Mouse (Mus musculus) midbrain, embryonic 10.5 days (tissue): ENCODE measurements around the gene Spag7. TPM values are rescaled to one million over a fixed set of nuclear protein-coding genes. Genes with fewer than 3 reads are reported as not detected.

Source experiments
- DNase-seq: peaks from one replicate; pipeline ENCODE4 v3.0.0-alpha.2; 2017; ENCODE audit warnings: low spot score
- H3K27ac ChIP-seq: fragments of 300-500 bp; sonication (generic); replicated peaks from 2 replicates; pipeline ENCODE4 v1.5.1; 2016; ENCODE audit warnings: mild to moderate bottlenecking
- H3K27me3 ChIP-seq: fragments of 300-500 bp; sonication (generic); 2 replicates; pipeline ENCODE4 v1.6.1; 2016; ENCODE audit warnings: low read depth, mild to moderate bottlenecking; ENCODE audit not compliant: poor library complexity, severe bottlenecking
- H3K36me3 ChIP-seq: fragments of 300-500 bp; sonication (generic); 2 replicates; pipeline ENCODE4 v1.6.1; 2016; ENCODE audit warnings: mild to moderate bottlenecking, moderate library complexity
- H3K4me1 ChIP-seq: fragments of 300-500 bp; sonication (generic); 2 replicates; pipeline ENCODE4 v1.6.1; 2016
- H3K4me3 ChIP-seq: fragments of 300-500 bp; sonication (generic); 2 replicates; pipeline ENCODE4 v1.5.1; 2016; ENCODE audit warnings: mild to moderate bottlenecking, moderate library complexity
- H3K9me3 ChIP-seq: fragments of 300-500 bp; sonication (generic); replicated peaks from 2 replicates; pipeline ENCODE4 v1.6.1; 2016; ENCODE audit warnings: mild to moderate bottlenecking
- WGBS: fragments of 180-500 bp; shearing (Covaris S2); methylation state at CpG from one replicate; pipeline ENCODE4 v1.1.7; 2016; 5-methylcytosine and 5-hydroxymethylcytosine counted together
- polyA plus RNA-seq: library from polyadenylated mRNA; unstranded; fragments of >200 nt; fragmentation: Nextera tagmentation; extraction: Ambion mirVana; gene quantifications from 2 replicates; pipeline ENCODE4 v1.2.1, GENCODE M21; 2016

Spag7 gene
- polyA plus RNA-seq, 1 experiment from 2014 or later: 186 TPM

DNA sequence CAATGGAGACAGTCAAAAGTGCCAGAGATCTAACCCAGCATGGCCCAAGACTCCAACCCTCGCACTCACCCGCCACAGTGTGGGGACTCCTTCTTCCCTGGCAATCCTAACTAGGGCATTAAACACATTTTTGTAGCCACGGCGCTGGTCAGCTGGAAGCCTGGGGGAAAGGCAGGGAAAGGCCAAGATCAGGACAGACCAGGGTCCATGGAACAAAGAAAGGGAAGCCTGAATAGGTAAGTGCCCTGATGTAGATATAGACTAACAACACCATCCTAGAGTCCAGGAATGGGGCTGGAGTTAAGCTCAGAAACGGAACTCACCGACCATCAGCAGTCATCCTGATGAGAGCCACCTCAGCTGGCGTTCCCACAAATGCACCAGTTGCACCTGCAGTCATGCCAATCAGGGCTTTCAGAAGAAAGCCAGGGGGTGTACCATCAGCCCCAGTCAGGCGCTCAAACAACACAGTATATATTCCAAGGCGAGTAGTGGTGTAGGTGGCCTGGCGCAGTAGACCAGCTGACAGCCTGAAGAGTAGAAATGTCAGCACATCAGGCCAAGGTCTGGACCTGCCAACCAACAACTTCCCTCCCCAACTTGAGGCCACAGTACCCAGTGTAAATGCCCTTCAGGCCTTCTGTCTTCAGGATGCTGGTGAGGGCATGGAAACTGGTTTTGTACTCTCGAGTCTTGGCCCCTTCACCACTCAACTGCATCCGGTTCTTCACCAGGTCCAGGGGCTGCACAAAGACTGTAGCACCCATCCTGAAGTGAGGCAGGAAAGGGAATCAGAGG lies 23.6 kb downstream of the Spag7 start:
- Histone ChIP-seq H3K27ac (peak overlapping the region; percentile 95), H3K9me3 (no peaks in the 10 kb centered on the region), H3K27me3 (no peaks in the 10 kb centered on the region), H3K36me3 (peaks cover 58% of the 10 kb centered on the region), H3K4me1 (peaks cover 36% of the 10 kb centered on the region), H3K4me3 (peak overlapping the region; percentile 90)
- WGBS: 92% methylated on average over 12 of the region's 12 CpGs
- DNase-seq: no peak

DNA sequence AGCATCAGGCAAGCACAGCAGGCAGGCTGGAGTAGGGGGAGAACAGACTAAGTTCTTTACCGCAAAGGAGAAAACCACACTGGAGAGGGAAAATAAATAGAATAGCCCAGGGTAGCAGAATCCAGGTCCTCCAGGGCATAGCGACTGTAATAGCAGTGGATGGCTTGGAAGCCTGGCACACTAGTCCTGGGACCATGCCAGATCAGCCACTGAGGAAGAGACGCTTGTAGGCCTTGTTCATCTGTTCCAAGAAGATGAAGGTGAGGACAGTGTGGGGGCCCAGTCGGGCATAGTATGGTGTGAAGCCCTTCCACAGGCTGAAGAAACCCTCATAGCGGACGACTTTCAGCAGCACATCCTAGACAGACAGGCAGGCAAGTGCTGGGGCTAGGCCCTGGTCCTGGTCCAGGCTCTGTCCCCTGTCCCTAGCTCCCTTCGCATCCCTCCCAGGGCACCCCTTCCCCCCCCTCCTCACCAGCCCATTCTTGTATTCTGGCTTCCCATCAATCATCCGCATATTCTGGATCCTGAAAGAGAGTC lies 24.6 kb downstream of the Spag7 start:
- H3K27me3 ChIP-seq: no peaks in the 10 kb centered on the region
- no peak for DNase-seq
- H3K36me3 ChIP-seq: peaks cover 48% of the 10 kb centered on the region
- H3K27ac ChIP-seq: no peak overlapping the region
- no peaks in the 10 kb centered on the region for H3K9me3 ChIP-seq
- H3K4me1 ChIP-seq: peaks cover 35% of the 10 kb centered on the region
- peak overlapping the region; percentile 23 for H3K4me3 ChIP-seq
- 96% methylated on average over 8 of the region's 8 CpGs for WGBS

- Histone ChIP-seq H3K4me3 (no peak overlapping the region), H3K27me3 (no peaks in the 10 kb centered on the region), H3K27ac (no peak overlapping the region), H3K9me3 (no peaks in the 10 kb centered on the region), H3K4me1 (peaks cover 22% of the 10 kb centered on the region), H3K36me3 (peaks cover 33% of the 10 kb centered on the region)
- DNase-seq: no peak
- 90% methylated on average over 6 of the region's 6 CpGs for WGBS
These were observed 26.2 kb downstream of the Spag7 start for GRCm38 (mm10) chr11:70643051-70643450.

DNA sequence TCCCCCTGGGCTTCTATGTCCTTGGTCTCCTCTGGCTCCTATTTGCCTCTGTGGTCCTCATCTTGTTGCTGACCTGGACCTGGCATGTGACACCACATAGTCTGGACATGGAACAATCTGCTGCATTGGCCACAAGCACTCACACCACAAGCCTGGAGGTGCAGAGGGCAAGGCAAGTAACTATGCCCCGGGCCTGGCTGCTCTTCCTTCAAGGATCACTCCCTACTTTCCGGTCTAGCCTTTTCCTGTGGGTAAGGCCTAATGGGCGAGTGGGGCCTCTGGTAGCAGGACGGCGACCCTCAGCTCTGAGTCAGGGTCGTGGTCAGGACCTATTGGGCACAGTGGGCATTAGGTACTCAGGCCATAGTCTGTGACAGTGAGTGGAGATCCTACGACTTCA lies 28.0 kb downstream of the Spag7 start:
- no peak for DNase-seq
- H3K36me3 ChIP-seq: peaks cover 33% of the 10 kb centered on the region

DNA sequence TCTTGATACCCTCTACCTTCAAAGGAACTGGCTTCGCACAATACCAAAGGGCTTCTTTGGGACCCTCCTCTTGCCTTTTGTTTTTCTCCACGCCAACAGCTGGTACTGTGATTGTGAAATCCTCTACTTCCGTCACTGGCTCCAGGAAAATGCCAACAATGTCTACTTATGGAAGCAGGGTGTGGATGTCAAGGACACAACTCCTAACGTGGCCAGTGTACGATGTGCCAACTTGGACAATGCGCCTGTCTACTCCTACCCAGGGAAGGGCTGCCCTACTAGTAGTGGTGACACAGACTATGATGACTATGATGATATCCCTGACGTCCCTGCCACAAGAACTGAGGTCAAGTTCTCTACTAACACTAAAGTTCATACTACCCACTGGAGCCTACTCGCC lies 29.2 kb downstream of the Spag7 start:
- H3K27me3 ChIP-seq: no peaks in the 10 kb centered on the region
- peaks cover 23% of the 10 kb centered on the region for H3K36me3 ChIP-seq
- no peak overlapping the region for H3K27ac ChIP-seq
- no peaks in the 10 kb centered on the region for H3K4me1 ChIP-seq
- 82% methylated on average over 8 of the region's 8 CpGs for WGBS
- no peaks in the 10 kb centered on the region for H3K9me3 ChIP-seq
- DNase-seq: no peak
- H3K4me3 ChIP-seq: no peak overlapping the region

More for the DNA sequence above, 28.0 kb downstream of the Spag7 start:
- 80% methylated on average over 7 of the region's 7 CpGs for WGBS
- Histone ChIP-seq H3K4me3 (no peak overlapping the region), H3K27me3 (no peaks in the 10 kb centered on the region), H3K4me1 (peaks cover 12% of the 10 kb centered on the region), H3K27ac (no peak overlapping the region), H3K9me3 (no peaks in the 10 kb centered on the region)

DNA sequence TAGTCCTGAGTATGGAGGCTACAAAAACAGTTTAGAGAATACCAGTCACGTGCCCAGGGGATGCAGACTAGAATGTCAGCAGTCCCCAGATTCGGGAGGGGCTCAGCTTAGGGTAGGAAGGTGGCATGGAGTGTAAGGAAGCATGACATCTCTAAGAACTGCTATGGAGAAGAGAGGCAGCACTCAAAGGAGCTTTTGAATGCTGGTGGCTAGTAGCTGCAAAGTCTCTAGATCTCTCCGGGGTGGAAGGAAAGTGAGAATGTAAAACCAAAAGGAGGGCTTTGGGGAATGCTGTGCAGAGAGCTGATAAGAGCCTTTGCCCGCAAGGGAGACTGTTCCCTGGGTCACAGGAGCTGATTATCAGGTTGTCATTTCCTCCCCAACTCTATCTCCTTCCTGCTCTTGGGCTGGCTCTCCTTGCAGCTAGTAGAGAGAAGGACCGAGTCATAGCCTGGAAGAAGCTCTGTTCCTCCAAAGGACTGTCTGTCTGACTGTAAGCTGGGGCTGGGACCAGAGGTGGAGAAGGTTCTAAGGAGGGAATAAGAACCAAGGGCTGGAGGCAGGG lies 30.4 kb downstream of the Spag7 start, which contains the start of gene Gp1ba:
Gene Gp1ba, plus strand, starts transcription at position 409 of the 565 bp plus-strand sequence.
- DNase-seq: no peak
- Histone ChIP-seq H3K4me3 (no peak within 1 kb of the TSS), H3K27ac (no peak within 1 kb of the TSS), H3K36me3 (peaks cover 12% of the 10 kb centered on the region), H3K27me3 (no peaks in the 10 kb centered on the region), H3K9me3 (no peaks in the 10 kb centered on the region), H3K4me1 (no peaks in the 10 kb centered on the region)
- 60% methylated on average over 5 of the region's 5 CpGs for WGBS

- Histone ChIP-seq H3K9me3 (no peaks in the 10 kb centered on the region), H3K27me3 (no peaks in the 10 kb centered on the region), H3K27ac (no peak overlapping the region), H3K4me3 (no peak overlapping the region), H3K36me3 (peaks cover 7% of the 10 kb centered on the region), H3K4me1 (no peaks in the 10 kb centered on the region)
- 88% methylated on average over 1 of the region's 1 CpGs for WGBS
- DNase-seq: no peak
These were observed 30.9 kb downstream of the Spag7 start for GRCm38 (mm10) chr11:70638293-70638692.

GRCm38 (mm10) chr11:70637764-70638163 lies 31.5 kb downstream of the Spag7 start:
- Histone ChIP-seq H3K36me3 (peaks cover 1% of the 10 kb centered on the region; the same call in 1 of the 2 replicates), H3K4me1 (no peaks in the 10 kb centered on the region), H3K4me3 (no peak overlapping the region), H3K27me3 (no peaks in the 10 kb centered on the region), H3K27ac (no peak overlapping the region), H3K9me3 (no peaks in the 10 kb centered on the region)
- 92% methylated on average over 1 of the region's 1 CpGs for WGBS
- no peak for DNase-seq

DNA sequence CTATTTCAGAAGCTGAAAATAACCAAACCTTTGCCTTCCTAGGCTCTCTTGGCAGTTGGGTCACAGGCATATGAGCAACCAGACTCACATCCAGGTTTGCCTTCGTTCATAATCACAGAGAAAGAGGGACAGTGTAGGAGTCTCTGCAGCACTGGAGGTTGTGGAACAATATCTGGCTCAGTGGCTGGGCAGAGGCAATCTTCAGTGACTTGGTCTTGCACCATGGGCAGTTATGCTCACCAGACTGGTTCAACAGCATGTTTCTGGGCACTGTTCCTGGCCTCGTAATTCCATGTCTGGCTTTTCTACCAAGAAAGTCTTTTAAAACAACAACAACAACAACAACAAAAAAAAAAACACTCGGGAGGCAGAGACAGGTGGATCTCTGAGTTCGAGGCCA lies 33.6 kb downstream of the Spag7 start:
- no peaks in the 10 kb centered on the region for H3K4me1 ChIP-seq
- no peak overlapping the region for H3K27ac ChIP-seq
- no peak overlapping the region for H3K4me3 ChIP-seq
- no peak for DNase-seq
- H3K27me3 ChIP-seq: no peaks in the 10 kb centered on the region
- no peaks in the 10 kb centered on the region for H3K36me3 ChIP-seq
- H3K9me3 ChIP-seq: no peaks in the 10 kb centered on the region
- 83% methylated on average over 4 of the region's 4 CpGs for WGBS

GRCm38 (mm10) chr11:70630129-70630528 lies 39.1 kb downstream of the Spag7 start:
- DNase-seq: no peak
- 67% methylated on average over 7 of the region's 7 CpGs for WGBS
- no peak overlapping the region for H3K27ac ChIP-seq

GRCm38 (mm10) chr11:70629557-70629956 lies 39.7 kb downstream of the Spag7 start:
- H3K27me3 ChIP-seq: no peaks in the 10 kb centered on the region
- no peak overlapping the region for H3K27ac ChIP-seq
- H3K4me3 ChIP-seq: no peak overlapping the region
- H3K4me1 ChIP-seq: no peaks in the 10 kb centered on the region
- DNase-seq: no peak
- no peaks in the 10 kb centered on the region for H3K9me3 ChIP-seq
- WGBS: 57% methylated on average over 5 of the region's 5 CpGs
- H3K36me3 ChIP-seq: no peaks in the 10 kb centered on the region

More at GRCm38 (mm10) chr11:70630129-70630528, 39.1 kb downstream of the Spag7 start:
- H3K27me3 ChIP-seq: no peaks in the 10 kb centered on the region
- H3K4me3 ChIP-seq: no peak overlapping the region
- H3K4me1 ChIP-seq: no peaks in the 10 kb centered on the region
- H3K36me3 ChIP-seq: no peaks in the 10 kb centered on the region
- H3K9me3 ChIP-seq: no peaks in the 10 kb centered on the region

- Histone ChIP-seq H3K36me3 (no peaks in the 10 kb centered on the region), H3K4me3 (no peak overlapping the region), H3K9me3 (no peaks in the 10 kb centered on the region), H3K27me3 (no peaks in the 10 kb centered on the region), H3K4me1 (no peaks in the 10 kb centered on the region), H3K27ac (no peak overlapping the region)
- WGBS: 83% methylated on average over 2 of the region's 2 CpGs
- DNase-seq: no peak
These were observed 40.8 kb downstream of the Spag7 start for GRCm38 (mm10) chr11:70628431-70628830.

GRCm38 (mm10) chr11:70626877-70627276 lies 42.3 kb downstream of the Spag7 start:
- no peaks in the 10 kb centered on the region for H3K36me3 ChIP-seq
- H3K4me3 ChIP-seq: no peak overlapping the region
- H3K9me3 ChIP-seq: no peaks in the 10 kb centered on the region
- DNase-seq: no peak
- H3K4me1 ChIP-seq: 0 out of 2 replicates have a peak, but pooled peaks cover 2% of the 10 kb centered on the region
- H3K27me3 ChIP-seq: no peaks in the 10 kb centered on the region
- H3K27ac ChIP-seq: no peak overlapping the region
- 75% methylated on average over 4 of the region's 4 CpGs for WGBS
